Mouse (Mus musculus) kidney, adult 10 weeks (tissue): Measurements from ENCODE around the gene Tcp10a. TPM values are rescaled to one million over a fixed set of nuclear protein-coding genes. Genes with fewer than 3 reads are reported as not detected.

Experiments
- polyA plus RNA-seq: library from polyadenylated mRNA; stranded (reverse); fragments of 350-450 nt; fragmentation: Illumina TruSeq; extraction: RNeasy Lipid Tissue Mini Kit (QIAGEN cat#74804); gene quantifications from one replicate; pipeline ENCODE4 v1.2.3, GENCODE M21; 2014; ENCODE audit warnings: low read depth, low replicate concordance

Gene Tcp10a
- not detected for polyA plus RNA-seq

DNA sequence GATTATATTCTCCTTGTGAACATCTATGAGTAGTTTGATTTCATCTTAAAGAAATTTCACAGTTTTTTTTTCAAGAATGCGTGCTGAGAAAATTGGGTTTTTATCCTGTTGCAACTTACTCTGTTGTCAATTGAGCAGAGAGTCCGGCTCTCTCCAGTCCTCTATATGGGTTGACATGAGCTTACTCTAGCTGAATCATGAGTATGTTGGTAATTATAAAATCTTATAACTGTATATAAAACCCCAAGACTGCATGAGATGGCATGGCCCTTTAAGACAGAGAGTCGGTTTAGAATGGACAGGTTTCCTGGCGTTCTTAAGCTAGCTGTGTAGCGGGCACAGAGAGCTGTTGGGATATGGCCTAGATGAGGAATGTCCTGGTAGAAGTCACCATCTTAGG, at the start of gene Tcp10a:
Tcp10a (plus strand) TSS at position 301 of the 400 bp plus-strand sequence.

DNA sequence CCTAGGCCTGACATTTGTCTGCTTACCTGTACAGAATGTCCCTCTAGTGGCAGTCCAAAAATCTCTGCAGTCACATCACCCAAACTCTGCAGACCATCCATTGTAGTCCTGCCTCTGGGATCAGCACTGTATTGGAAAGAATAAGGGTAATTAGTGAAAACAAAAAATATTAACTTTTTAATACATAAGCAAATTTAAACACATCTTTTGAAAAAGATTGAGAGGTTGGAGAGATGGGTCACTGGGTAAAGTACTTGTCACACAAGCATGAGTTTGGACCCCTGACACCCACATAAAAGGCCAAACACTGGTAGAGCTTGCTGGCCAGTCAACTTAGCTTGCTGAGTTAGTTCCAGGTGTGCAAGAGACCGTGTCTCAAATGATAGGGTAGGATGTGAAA, 28.1 kb downstream of the Tcp10a start, which contains the start of gene Ttll2:
Ttll2 (minus strand) TSS at position 101 of the 400 bp plus-strand sequence.

DNA sequence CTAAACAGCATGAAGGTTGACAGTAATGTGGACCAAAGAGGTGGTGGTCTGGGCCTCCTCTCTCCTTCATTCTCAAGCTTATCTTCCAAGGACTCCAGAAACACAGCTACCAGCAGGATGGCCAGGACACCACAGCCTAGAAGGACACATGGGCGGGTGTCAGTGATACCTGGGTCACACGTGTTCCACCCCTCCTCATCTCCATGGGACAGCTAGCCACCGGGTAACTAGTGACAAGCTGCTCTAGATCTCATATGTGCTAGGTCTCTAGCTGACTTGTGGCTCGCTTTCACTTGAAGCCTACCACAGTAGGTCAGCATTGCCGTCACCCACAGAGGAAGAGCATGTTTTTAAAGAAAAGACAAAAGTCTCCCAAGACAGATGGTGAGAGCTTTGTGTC, 47.4 kb downstream of the Tcp10a start, which contains the start of gene Gm49630:
Gm49630 (minus strand) TSS at position 101 of the 400 bp plus-strand sequence.

DNA sequence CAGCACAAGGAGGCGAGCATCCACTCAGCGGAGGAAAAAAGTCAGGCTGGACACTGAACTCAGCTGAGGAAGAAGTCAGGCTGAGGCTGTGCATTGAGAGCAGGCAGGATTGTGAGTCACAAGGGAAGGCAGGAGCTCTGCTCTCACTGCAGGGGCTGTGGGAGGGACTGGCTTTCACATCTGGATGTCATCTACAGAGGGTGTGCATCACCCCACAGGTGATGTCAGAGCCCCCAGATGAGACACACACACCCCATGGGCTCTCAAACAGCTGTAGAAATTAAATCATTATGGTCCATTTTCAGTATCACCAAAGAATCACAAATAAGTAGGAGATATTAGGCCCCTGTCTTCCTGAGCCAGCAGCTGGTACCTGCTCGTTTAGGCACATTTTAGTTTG, 60.9 kb downstream of the Tcp10a start, which contains the start of gene Unc93a2:
Unc93a2 (minus strand) TSS at position 101 of the 400 bp plus-strand sequence.

Other genes with a start within 250 kb of the Tcp10a start
- 0.49 TPM for gene Rps6ka2, start 154.5 kb upstream of the Tcp10a start, polyA plus RNA-seq
- not detected for gene Ttll2, start 28.1 kb downstream of the Tcp10a start, polyA plus RNA-seq
- gene Gm49630, start 47.3 kb downstream of the Tcp10a start, polyA plus RNA-seq = not detected
- not detected for gene Unc93a2, start 60.8 kb downstream of the Tcp10a start, polyA plus RNA-seq